Mouse (Mus musculus) spleen, adult 2 months (tissue): Measurements from ENCODE around the gene Rtp1. TPM values are rescaled to one million over a fixed set of nuclear protein-coding genes. Genes with fewer than 3 reads are reported as not detected.

Experiments
- DNase-seq, 2 experiments: peaks; one replicate each; pipeline versions ENCODE4 v3.0.0 to v3.0.0-alpha.2; 2012 to 2021; ENCODE audit warnings: low spot score in 2 of 2, low read depth in 1 of 2
- H3K27ac ChIP-seq: fragments of 200-500 bp; 2 replicates; pipeline ENCODE4 v1.5.1; 2012; ENCODE audit warnings: low read length, inconsistent platforms; ENCODE audit not compliant: insufficient read depth
- H3K27me3 ChIP-seq: fragments of 200-500 bp; 2 replicates; pipeline ENCODE4 v1.6.1; 2012; ENCODE audit warnings: mild to moderate bottlenecking, moderate library complexity, low read length, inconsistent platforms; ENCODE audit not compliant: control insufficient read depth, insufficient read depth
- H3K36me3 ChIP-seq: fragments of 200-500 bp; 2 replicates; pipeline ENCODE4 v1.6.1; 2012; ENCODE audit warnings: mild to moderate bottlenecking, low read length, inconsistent platforms; ENCODE audit not compliant: control insufficient read depth, insufficient read depth
- H3K4me1 ChIP-seq: fragments of 200-500 bp; 2 replicates; pipeline ENCODE4 v1.6.1; 2011; ENCODE audit warnings: inconsistent platforms; ENCODE audit not compliant: control insufficient read depth, insufficient read depth, insufficient read length
- H3K4me3 ChIP-seq: fragments of 200-500 bp; 2 replicates; pipeline ENCODE4 v1.5.1; 2011; ENCODE audit warnings: mild to moderate bottlenecking, inconsistent platforms; ENCODE audit not compliant: insufficient read depth, insufficient read length; ENCODE audit errors: extremely low read depth
- CTCF ChIP-seq: fragments of 200-500 bp; IDR thresholded peaks from 2 replicates; pipeline ENCODE4 v1.5.1; 2011; ENCODE audit warnings: mild to moderate bottlenecking, inconsistent platforms; ENCODE audit not compliant: insufficient read depth, insufficient read length, insufficient replicate concordance; ENCODE audit errors: extremely low read depth
- POLR2A ChIP-seq: fragments of 200-500 bp; IDR thresholded peaks from 2 replicates; pipeline ENCODE4 v1.6.1; 2011; ENCODE audit warnings: low read depth, low read length, inconsistent platforms
- WGBS: fragments of 180-500 bp; shearing (Covaris S2); methylation state at CpG from one replicate; pipeline ENCODE4 v1.1.7; 2018; 5-methylcytosine and 5-hydroxymethylcytosine counted together
- polyA plus RNA-seq: library from polyadenylated mRNA; depleted of rRNA; stranded (reverse); fragments of >200 nt; gene quantifications from 2 replicates; pipeline ENCODE4 v1.2.3, GENCODE M21; 2012

Rtp1 gene
- polyA plus RNA-seq, 1 experiment: not detected

GRCm38 (mm10) chr16:23454376-23454775 lies 25.4 kb downstream of the Rtp1 start:
- TF ChIP-seq POLR2A: no peak
- no peak for TF ChIP-seq CTCF
- Histone ChIP-seq H3K4me3 (no peak overlapping the region), H3K27me3 (no peaks in the 10 kb centered on the region), H3K4me1 (no peaks in the 10 kb centered on the region), H3K36me3 (no peaks in the 10 kb centered on the region), H3K27ac (no peak overlapping the region)
- 62% methylated on average over 6 of the region's 6 CpGs for WGBS
- DNase-seq: no peak

GRCm38 (mm10) chr16:23456534-23456933 lies 27.6 kb downstream of the Rtp1 start:
- no peaks in the 10 kb centered on the region for H3K27me3 ChIP-seq
- H3K4me3 ChIP-seq: no peak overlapping the region
- DNase-seq: no peak
- no peak overlapping the region for H3K27ac ChIP-seq
- 84% methylated on average over 3 of the region's 3 CpGs for WGBS
- no peaks in the 10 kb centered on the region for H3K36me3 ChIP-seq
- H3K4me1 ChIP-seq: no peaks in the 10 kb centered on the region
- TF ChIP-seq CTCF (no peak), POLR2A (no peak)

- no peak overlapping the region for H3K4me3 ChIP-seq
- WGBS: 25% methylated on average over 5 of the region's 5 CpGs
- no peak overlapping the region for H3K27ac ChIP-seq
- TF ChIP-seq CTCF (no peak), POLR2A (no peak)
- no peaks in the 10 kb centered on the region for H3K36me3 ChIP-seq
- DNase-seq: no peak
- no peaks in the 10 kb centered on the region for H3K4me1 ChIP-seq
- no peaks in the 10 kb centered on the region for H3K27me3 ChIP-seq
Measured at GRCm38 (mm10) chr16:23457338-23457737, 28.4 kb downstream of the Rtp1 start.

GRCm38 (mm10) chr16:23458906-23459588 lies 30.1 kb downstream of the Rtp1 start:
- 74% methylated on average over 7 of the region's 7 CpGs for WGBS
- Histone ChIP-seq H3K36me3 (no peaks in the 10 kb centered on the region), H3K4me1 (no peaks in the 10 kb centered on the region), H3K27ac (no peak overlapping the region), H3K27me3 (no peaks in the 10 kb centered on the region), H3K4me3 (no peak overlapping the region)
- TF ChIP-seq POLR2A: no peak
- no peak for TF ChIP-seq CTCF
- DNase-seq: no peak

GRCm38 (mm10) chr16:23463671-23464347 lies 34.9 kb downstream of the Rtp1 start:
- WGBS: 83% methylated on average over 4 of the region's 4 CpGs
- TF ChIP-seq CTCF: no peak
- no peak for TF ChIP-seq POLR2A
- Histone ChIP-seq H3K36me3 (no peaks in the 10 kb centered on the region), H3K4me1 (no peaks in the 10 kb centered on the region), H3K27ac (no peak overlapping the region), H3K4me3 (no peak overlapping the region), H3K27me3 (no peaks in the 10 kb centered on the region)
- no peak for DNase-seq

- Histone ChIP-seq H3K27ac (no peak overlapping the region), H3K4me3 (no peak overlapping the region), H3K27me3 (no peaks in the 10 kb centered on the region), H3K36me3 (no peaks in the 10 kb centered on the region), H3K4me1 (no peaks in the 10 kb centered on the region)
- DNase-seq: no peak
- TF ChIP-seq CTCF (no peak), POLR2A (no peak)
- 91% methylated on average over 6 of the region's 6 CpGs for WGBS
Measured at GRCm38 (mm10) chr16:23471551-23471950, 42.6 kb downstream of the Rtp1 start.

- TF ChIP-seq POLR2A (no peak), CTCF (no peak)
- H3K4me1 ChIP-seq: no peaks in the 10 kb centered on the region
- no peaks in the 10 kb centered on the region for H3K36me3 ChIP-seq
- H3K27me3 ChIP-seq: no peaks in the 10 kb centered on the region
- 68% methylated on average over 3 of the region's 3 CpGs for WGBS
- no peak overlapping the region for H3K4me3 ChIP-seq
- H3K27ac ChIP-seq: no peak overlapping the region
- no peak for DNase-seq
Measured at GRCm38 (mm10) chr16:23472046-23472445, 43.1 kb downstream of the Rtp1 start.
